Mouse (Mus musculus) granulocyte monocyte progenitor cell, adult 5-6 weeks (primary cell): ENCODE results near the gene Nme2. TPM values are rescaled to one million over a fixed set of nuclear protein-coding genes. Genes with fewer than 3 reads are reported as not detected.

Source experiments
- ATAC-seq: replicated peaks from 2 replicates; pipeline ENCODE4 v1.8.0; 2016; ENCODE audit warnings: mild to moderate bottlenecking, moderate TSS enrichment, inconsistent platforms; ENCODE audit not compliant: poor library complexity, severe bottlenecking
- total RNA-seq, 2 experiments: library from RNA; stranded (forward) in 1 of 2; stranded (reverse) in 1 of 2; fragments of 200-712, 200-1000 nt in 1 of 2; fragments of >200 nt in 1 of 2; fragmentation: Nextera tagmentation in 1 of 2; gene quantifications; 2 replicates each; pipeline ENCODE4 v1.2.3; 2014 to 2017

Nme2 gene
- 640 and 684 TPM in 2 replicates for total RNA-seq (2014; fragmentation: Nextera tagmentation)
- 250 and 253 TPM in 2 replicates for total RNA-seq (2017)

DNA sequence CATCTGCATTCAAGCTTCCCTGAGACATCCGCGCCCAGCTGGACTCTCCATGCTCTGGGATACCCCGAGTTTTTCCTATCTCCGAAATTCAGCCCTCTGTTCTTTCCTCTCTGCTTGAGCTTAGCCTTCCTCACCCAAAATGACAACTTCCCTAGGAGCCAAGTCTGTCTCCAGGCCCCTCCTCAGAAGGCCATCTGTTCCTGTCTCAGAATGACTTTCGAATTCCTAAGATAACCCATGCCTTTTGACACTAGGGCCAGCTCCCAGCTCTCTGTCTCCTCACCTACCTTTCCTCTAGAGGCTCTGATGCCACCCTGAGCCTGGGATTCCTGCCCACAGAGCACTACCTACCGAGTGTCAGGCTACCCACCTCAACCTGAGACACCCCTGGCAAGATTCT, at the start of gene Nme2:
Nme2 (minus strand) TSS at position 101 of the 400 bp plus-strand sequence.
- ATAC-seq, result peak; percentile 49

DNA sequence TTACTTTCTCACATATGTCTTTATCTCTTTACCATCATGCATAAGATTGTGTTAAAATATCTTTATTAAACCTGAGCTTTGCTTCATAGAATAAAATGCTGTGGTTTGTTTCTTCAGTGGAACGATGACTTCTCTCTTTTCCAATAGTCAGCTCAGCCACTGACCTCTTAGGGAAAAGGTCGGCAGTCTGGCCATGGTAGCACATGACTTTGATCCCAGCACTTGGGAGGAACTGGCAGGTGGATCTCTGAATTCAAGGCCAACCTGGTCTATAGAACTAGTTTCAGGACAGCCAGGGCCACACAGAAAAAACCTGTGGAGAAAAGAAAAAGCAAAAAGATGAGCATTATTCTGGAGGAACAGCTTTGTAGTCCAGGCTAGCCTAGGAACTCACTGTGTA, 47.3 kb upstream of the Nme2 start:
- ATAC-seq, result no peak

DNA sequence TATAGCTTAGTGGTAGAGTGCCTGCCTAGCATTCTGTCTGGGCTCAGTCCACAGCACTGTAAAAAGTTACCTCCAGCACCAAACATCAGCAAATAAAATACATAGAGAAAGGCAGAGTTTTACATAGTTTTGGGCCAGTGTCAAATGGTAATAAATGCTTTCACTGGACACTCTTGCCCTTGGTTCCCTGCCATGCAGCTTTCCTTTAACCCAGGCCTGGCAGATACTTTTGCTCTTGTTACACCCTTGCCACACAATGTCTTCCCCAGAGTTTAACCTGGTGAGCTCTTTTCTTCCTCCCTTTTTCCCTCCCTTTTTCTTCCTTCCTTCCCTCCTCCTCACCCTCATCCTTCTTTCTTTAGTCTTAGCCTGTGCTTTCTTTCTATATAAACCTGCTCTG, 43.2 kb upstream of the Nme2 start:
- ATAC-seq, result no peak

DNA sequence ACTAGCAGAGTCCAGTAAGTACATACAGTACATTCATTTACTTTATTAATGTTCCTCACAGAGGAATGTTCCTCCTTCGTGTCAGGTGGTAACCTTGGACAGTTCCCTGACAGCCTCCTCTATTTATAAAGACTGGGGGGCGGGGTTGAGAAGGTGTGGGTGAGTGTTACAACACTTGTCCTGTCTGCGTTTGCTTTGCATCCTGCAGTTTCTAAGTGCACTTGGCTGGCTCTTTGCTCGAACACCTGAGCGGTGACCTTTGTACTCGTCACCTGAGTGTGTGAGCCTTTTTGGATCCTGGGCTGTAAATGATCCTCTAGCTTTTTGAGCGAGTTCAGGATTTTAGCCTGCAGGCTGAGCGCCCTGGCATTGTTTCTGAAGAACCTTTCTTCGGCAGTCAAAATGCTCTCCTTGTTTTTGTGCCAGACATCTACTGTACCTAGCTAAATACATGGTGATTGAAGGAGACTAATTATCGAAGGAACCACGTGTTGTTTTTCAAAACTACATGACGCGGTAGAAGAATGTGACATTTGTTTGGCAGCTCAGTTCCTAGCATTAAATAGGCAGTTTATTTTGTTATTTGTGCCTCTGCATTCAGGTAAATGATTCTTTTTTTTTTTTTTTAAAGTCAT, 41.2 kb upstream of the Nme2 start:
- 0 out of 2 replicates have a peak, but pooled peaks have one; percentile 4 for ATAC-seq

DNA sequence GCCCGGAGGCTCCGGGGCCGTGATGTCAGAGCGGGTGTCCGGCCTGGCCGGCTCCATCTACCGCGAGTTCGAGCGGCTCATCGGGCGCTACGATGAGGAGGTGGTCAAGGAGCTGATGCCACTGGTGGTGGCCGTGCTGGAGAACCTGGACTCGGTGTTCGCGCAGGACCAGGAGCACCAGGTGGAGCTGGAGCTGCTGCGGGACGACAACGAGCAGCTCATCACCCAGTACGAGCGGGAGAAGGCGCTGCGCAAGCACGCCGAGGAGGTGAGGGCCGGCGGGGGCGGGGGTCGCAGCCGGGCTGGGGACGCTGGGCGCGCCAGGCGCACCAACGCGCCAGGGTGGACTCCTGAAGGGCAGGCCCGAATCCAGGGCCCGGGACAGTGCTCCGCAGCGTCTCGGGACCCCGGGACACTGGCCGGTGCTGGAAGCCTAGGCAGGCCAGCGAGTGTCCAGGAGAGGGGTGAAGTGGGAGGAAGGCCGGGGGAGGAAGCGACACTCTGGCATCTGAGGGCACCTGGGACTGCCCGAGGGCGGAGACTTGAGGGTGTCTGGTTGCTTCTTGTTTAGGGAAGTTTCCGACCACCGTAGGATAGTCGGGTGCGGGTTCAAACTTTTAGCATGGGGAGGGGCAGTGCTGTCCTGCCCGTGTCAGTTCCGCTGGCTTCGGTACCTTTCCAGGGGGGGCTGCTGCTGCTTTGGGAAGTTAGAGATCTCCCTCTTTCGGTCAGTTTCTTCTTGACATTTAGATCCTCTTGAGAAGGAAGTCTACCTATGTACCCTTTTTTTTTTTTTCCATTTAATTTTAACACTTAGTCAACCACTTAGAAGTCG, 40.5 kb upstream of the Nme2 start:
- peak; percentile 57 for ATAC-seq

DNA sequence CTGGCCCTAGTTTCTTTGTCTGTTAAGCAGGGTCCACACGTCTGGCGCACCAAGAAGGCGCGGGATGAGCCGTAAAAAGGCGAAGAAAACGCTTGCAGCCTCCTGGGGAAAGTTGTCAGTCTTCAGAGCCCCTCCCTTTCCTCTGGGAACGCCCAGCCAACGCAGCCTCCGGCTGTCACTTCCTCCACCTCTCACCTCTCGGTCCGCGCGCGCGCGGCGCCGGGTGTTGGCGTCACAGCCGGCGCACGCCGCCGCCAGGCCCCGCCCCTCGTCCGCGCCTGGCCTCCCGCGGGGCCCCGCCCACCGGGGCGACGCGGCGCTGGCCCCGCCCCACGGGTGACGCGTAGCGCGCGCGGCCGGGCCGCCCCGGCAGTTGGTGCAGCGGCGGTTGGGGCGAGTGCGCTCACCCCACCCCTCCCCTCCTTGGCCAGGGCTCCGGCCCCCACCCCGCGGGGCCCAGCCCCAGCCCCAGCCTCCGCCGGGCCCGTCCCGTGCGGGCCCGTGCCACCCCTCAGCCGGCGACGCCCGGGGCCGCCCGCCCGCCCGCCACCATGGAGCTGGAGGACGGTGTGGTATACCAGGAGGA, 39.8 kb upstream of the Nme2 start, which contains the start of gene Spag9:
Spag9 (plus strand) TSS at position 372 of the 586 bp plus-strand sequence.
- peak; percentile 62 for ATAC-seq

DNA sequence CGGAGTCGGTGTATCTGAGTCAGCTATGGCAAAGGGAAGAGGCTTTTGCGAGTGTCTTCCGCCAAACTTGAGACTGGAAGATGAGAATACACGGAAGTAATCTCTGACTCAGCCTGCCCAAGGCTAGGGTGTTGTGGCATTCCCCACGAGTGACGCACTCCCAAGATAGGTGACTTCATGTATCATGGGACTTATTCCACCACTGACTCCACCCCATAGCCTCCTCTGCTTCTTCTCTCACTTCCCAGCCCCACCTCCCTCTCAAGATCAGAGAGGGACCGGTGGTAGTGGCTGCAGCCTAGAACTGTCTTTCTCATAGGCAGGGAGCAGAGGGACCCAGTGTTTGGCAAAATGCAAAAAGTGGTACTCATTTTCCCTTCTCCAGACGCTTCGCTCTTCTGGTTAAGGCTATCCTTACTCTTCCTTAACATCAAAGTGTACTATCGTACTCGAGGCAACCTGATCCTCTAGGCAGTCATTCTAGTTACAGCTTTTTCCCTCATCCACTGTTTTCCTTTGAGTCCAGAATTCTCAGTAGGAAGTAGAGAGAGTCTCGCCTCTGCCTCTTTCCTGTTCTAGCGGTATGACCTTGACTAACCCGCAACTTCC, 39.2 kb upstream of the Nme2 start:
- ATAC-seq, result peak; percentile 74

DNA sequence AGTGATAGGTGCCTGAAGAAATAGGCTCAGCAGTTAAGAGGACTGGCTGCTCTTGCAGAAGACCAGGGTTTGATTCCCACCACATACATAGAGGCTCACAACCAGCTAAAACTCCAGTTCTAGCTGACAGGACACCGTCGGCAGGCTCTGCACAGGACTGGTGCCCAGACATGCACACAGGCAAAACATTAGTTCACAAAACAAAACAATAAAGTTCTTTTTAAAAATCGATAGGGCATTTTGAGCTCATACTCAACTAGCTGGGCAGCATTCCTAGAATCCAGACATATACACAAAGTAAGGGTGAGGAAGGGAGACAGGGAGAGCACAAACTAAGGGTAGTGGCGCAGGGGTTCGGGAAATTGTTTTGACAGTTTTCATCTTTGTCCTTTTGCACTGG, 38.5 kb upstream of the Nme2 start:
- ATAC-seq, result no peak

DNA sequence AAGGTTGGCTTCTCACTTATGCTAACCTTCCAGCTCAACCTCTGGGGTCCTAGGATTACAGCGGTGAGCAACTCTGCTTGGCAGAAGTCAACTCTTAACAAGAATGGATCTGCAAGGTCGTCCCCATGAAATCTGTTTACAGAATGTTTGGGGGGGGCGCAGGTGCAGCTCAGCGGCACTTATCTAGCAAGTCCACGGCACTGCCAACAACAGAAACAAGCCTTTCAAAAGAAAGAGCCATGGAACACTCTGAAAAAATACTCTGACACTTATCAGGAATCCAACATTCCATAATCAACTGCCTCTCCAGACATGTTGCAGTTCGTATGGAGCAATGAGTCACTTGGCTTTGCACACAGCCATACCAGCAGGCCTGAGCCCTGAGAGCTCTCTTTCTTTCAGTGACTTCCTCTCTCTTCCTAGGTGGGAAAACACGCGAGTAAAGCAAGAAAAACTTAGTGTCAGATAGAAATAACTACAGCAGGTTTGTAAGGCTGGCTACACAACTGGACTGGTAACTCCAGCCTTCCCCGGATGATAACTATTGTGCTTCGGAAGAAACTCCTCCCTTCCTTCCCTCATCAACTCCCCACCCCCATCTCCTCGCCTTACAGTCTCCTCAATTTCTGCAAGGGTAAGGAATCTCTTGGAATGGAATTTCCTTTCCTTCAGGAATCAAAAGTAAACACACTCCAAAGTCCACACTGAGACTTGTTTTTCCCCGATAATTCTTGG, 32.4 kb upstream of the Nme2 start:
- 0 out of 2 replicates have a peak, but pooled peaks have one; percentile 13 for ATAC-seq

DNA sequence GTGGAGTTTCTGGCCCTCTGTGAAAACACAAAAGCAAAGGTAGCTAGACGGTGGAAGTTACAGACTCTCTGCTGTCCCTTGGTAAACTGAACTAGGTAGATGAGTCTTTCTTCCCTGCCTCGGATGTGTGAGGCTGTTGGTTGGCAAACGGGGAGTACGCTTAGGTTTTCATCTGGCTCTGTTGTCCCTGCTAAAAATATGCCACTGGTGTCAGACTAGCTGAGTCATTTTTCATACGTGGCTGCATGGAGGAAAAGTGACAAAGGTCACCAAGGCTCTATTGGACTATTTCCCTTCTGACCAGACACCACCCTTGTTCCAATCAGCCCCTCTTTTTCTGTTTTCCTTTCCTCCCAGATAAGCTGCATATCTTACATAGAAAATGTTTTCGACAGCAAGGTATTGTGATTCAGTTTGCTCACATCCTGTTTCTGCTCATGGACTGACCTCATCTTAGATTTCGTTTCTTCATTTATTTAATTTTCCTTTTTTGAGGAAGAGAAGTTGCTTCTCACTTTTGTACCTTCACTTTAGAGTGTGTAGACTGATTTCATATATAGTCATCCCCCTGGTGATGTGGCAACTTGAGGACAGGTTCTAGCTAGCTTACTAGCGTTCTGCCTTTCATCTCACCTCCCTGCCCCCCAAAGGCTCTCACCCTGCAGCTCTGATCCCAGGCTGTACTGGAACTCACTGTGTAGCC, 31.7 kb upstream of the Nme2 start:
- ATAC-seq, result peak; percentile 73

DNA sequence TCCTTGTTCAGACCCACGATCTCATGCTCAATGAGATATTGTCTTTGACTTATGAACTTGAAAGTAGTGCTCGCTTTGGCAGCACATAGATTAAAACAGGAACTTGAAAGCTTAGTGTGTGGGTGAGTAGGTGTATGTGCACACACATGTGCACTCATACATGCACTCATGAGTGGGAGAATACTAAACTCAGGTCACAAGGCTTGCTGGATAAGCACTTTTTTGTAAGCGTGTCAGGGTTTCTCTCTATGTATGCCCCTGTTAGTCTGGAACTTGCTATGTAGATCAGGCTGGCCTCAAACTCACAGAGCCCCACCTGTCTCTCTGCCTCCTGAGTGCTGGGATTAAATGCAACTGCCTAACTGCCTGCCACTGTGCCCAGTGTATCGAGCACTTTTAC, 31.0 kb upstream of the Nme2 start:
- 0 out of 2 replicates have a peak, but pooled peaks have one; percentile 31 for ATAC-seq

DNA sequence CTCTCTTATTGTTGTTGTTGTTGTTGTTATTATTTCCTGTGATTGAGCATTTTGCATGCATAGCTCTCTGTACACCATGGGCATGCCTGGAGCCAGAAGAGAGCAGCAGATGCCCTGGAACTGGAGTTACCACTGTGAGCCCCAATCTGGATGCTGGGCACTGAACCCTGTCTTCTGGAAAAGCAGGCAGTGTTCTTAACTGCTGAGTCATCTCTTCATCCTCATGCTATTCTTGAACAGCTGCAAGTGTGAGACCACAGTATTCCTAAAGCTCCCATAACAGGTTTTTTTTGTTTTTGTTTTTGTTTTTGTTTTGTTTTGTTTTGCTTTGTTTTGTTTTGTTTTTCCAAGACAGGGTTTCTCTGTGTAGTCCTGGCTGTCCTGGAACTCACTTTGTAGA, 30.2 kb upstream of the Nme2 start:
- no peak for ATAC-seq

DNA sequence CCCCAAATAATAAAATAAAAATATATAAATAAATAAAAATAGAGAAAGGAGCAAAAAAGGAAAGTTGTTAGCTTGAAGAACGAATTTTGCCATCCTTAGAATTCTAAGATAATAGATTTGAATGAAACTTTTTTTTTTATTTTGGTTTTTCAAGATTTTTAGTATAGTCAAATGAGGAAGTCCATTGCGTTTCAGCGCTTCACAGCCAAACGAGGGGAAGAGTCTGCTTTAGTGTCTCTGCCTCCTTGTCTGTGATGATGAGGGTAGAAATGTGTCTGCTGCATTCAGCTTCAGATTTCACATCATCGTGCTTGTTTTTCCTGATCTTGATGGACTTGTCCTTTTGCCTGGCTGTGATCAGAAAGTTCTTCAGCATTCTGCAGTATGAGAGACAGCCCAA, 29.2 kb upstream of the Nme2 start:
- no peak for ATAC-seq

DNA sequence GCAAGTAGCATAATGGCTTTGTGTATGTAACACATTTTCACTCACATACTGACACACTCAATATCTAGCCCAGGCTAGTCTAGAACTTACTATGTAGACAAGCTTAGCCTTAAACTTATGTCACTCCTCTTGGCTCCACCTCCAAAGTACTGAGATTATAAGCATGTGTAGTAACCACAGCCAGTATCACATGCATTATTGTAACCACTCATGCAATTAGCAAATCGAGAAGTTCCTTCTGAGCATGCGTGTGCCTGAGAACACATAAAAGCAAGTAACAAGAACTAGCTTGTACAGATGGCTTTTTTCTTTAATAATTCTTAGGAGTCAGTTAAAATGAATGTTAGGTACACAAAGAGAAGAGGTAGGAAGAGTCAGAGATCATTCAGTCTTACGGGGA, 28.6 kb upstream of the Nme2 start:
- peak; percentile 31; the same call in 1 of the 2 replicates for ATAC-seq

DNA sequence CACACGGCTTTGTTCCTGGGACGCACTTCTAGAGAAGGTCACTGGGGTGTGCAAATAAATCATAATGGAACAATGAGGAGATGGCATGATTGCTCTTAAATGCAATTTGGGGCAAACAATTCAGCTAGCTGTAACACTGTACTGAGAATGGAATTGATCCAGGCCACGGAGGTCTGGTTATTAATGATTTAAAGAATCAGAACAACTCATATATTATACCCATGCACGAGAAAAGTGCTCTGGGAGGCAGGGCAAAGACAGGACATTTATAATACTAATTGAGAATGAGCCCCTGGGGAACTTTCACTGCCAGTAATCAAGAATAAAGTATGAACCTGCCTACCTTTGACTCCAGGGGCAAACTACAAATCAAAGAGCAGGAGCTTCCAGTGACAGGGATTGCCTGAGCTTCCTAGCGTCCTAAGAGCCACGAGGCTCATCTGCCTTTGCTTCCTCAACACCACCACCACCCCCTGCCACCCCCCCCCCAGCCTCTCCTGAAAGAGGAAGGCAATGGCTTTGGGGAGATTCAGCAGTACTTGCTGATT, 23.5 kb upstream of the Nme2 start:
- peak; percentile 44; the same call in 1 of the 2 replicates for ATAC-seq

DNA sequence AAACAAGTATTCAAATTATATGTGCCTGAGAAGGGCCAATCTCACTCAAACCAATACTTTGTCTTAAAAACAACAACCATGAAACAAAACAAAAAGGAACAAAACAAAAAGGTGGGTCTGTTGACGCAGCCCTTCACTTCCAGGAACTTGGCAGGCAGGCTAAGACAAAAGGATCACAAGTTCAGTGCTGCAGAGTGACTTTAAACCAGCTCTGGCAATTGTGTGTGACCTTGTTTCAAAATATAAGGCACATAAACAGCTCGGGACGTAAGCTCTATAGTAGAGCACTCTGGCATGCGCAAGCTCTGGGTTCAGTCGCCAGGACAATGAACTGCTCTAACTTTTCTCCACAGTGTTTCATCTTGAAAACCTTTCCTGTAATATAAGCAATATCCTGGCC, 16.9 kb upstream of the Nme2 start:
- no peak for ATAC-seq

DNA sequence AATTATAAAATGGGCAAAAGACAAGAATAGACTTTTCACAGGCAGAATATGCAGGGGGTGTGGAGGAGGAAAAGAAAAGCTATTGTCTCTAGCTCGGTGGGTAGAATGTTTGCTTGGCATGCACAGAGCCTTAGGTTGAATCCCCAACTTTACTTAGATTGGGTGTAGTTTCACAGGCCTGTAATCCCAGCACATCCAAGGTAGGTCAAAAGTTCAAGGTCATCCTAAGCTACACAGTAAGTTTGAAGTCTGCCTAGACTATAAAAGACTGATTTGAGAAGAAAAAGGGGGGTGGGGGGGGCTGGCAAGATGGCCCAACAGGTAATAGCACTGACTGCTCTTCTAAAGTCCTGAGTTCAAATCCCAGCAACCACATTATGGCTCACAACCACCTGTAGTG, 13.7 kb upstream of the Nme2 start:
- ATAC-seq, result no peak

DNA sequence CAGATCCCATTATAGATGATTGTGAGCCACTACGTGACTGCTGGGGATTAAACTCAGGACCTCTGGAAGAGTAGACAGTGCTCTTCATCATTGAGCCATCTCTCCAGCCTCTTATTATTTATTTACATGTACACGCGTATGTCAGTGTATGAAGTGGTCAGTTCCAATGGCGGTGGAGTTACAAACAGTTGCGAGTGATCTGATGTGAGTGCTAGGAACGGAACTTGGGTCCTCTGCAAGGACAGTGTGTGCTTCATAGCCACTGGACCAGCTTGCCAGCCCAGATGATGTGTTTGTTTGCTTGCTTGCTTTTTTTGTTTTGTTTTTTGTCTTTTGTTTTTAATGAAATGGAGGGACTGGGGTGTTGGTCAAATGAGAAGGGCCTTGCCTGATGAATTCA, 13.1 kb upstream of the Nme2 start:
- no peak for ATAC-seq

DNA sequence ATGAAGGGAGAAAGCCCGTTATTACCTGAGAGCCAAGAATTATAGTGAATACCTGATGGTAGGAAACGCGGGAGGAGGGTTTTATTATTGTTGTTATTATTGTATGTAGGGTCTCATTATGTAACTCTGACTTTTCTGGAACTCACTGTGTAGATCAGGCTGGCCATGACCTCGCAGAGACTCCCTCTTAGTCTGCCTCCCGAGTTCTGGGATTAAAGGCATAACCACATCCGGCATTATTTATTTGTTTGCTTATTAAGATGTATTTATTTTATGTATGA, 12.7 kb upstream of the Nme2 start:
- no peak for ATAC-seq
